Mouse (Mus musculus): Measurements from ENCODE around the gene Hist1h2ae. TPM values are rescaled to one million over a fixed set of nuclear protein-coding genes. Genes with fewer than 3 reads are reported as not detected.
"Not testable (repeated sequence)": the region's sequence is repeated elsewhere in the genome, so short reads cannot be mapped to it uniquely, and the experiment has no call there.

Hist1h2ae gene
- polyA plus RNA-seq, 1 experiment from 2014 or later = 14.5 TPM

DNA sequence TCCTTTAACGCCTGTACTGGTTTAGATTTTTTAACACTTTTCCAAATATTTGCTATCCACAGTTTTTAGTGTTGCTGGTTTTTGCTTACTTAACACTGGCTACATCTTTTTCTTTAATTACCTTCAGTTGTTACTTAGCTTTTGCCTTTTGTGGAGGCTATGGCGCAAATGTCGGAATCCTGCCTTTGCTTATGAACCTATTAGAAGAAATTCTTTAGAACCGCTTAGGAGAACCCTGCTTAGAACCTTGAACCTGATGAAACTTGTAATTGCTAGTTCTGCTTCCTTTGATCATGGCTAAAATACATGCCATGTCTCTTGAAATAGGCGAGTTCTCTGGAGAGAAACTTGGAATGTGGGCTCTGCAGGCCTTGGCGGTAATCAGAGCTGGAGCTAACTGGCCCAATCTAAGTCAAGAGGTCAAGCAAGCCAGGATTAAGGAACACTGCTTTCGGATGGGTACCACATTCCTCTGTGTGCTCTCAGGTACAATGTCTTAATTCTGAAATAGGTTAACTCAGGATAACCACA is 5.4 kb upstream of the Hist1h2ae start:
- WGBS = 6% methylated on average over 7 of the region's 7 CpGs
- Histone ChIP-seq H3K4me1 (ENCODE audit: control insufficient read depth, insufficient read depth, low read depth, low read length) (peaks cover 21% of the 10 kb centered on the region), H3K4me2 (ENCODE audit: low read length) (peak overlapping the region; percentile 71), H3K9me3 (ENCODE audit: control insufficient read depth, low read length) (no peaks in the 10 kb centered on the region), H3K36me3 (ENCODE audit: control insufficient read depth, insufficient read depth, low read length) (no peaks in the 10 kb centered on the region), H3K27ac (ENCODE audit: low read depth, low read length) (peak overlapping the region; percentile 71), H3K27me3 (replicated peaks; ENCODE audit: control insufficient read depth, insufficient read depth, low read length) (no peaks in the 10 kb centered on the region), H3K4me3 (ENCODE audit: low read length) (peak overlapping the region; percentile 42), H3K9ac (ENCODE audit: low read depth, low read length) (peak overlapping the region; percentile 59; the same call in 1 of the 2 replicates)
- no peak for ATAC-seq

DNA sequence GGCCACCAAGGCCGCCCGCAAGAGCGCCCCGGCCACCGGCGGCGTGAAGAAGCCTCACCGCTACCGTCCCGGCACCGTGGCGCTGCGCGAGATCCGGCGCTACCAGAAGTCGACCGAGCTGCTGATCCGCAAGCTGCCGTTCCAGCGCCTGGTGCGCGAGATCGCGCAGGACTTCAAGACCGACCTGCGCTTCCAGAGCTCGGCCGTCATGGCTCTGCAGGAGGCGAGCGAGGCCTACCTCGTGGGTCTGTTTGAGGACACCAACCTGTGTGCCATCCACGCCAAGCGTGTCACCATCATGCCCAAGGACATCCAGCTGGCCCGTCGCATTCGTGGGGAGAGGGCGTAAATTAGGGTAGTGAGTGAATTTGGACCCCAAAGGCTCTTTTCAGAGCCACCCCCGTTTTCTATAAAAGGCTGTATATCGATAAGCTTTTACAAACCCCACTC is 4.9 kb upstream of the Hist1h2ae start:
- H3K4me1 ChIP-seq (ENCODE audit: control insufficient read depth, insufficient read depth, low read depth, low read length) = peaks cover 21% of the 10 kb centered on the region
- not testable (repeated sequence) for H3K9me3 ChIP-seq (ENCODE audit: control insufficient read depth, low read length); H3K36me3 ChIP-seq (ENCODE audit: control insufficient read depth, insufficient read depth, low read length); ATAC-seq; H3K27me3 ChIP-seq (replicated peaks; ENCODE audit: control insufficient read depth, insufficient read depth, low read length)
- H3K27ac ChIP-seq (ENCODE audit: low read depth, low read length) = peak overlapping the region; percentile 71
- H3K9ac ChIP-seq (ENCODE audit: low read depth, low read length) = peak overlapping the region; percentile 59
- peak overlapping the region; percentile 71 for H3K4me2 ChIP-seq (ENCODE audit: low read length)
- 1% methylated on average over 8 of the region's 40 CpGs for WGBS
- H3K4me3 ChIP-seq (ENCODE audit: low read length) = peak overlapping the region; percentile 42

DNA sequence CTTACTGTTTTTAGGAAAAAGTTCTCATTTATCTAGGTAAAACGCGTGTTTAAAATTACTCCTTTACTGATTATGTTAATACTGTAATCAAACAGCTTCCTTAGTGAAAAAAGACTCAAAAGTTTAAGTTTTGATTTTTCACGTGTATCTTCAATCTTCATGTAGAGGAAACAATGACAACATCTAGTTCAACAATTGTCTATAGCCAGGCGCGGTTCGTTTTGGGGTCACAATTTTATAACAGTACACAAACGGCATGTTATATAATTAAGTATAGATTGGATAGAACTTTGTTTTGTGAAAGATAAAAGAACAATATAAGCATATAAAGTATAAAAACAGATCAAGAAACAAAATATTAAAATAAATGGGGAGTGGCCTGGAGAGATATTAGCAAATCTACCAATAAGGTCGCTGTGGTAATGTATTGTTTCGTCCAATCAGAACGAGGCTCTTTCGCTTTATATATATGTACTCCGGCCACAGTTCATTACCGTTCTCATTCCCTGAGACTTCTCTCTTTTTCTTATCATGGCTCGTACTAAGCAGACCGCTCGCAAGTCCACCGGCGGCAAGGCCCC is 4.3 kb upstream of the Hist1h2ae start, which contains the start of gene Hist1h3d:
TSS of gene Hist1h3d (plus strand) at position 493 of the 581 bp plus-strand sequence.
- no peaks in the 10 kb centered on the region for H3K36me3 ChIP-seq (ENCODE audit: control insufficient read depth, insufficient read depth, low read length)
- H3K4me3 ChIP-seq (ENCODE audit: low read length) = peak within 1 kb of the TSS; percentile 42
- peak within 1 kb of the TSS; percentile 59 for H3K9ac ChIP-seq (ENCODE audit: low read depth, low read length)
- H3K27ac ChIP-seq (ENCODE audit: low read depth, low read length) = peak within 1 kb of the TSS; percentile 72
- no peaks in the 10 kb centered on the region for H3K27me3 ChIP-seq (replicated peaks; ENCODE audit: control insufficient read depth, insufficient read depth, low read length)
- H3K9me3 ChIP-seq (ENCODE audit: control insufficient read depth, low read length) = no peaks in the 10 kb centered on the region
- H3K4me1 ChIP-seq (ENCODE audit: control insufficient read depth, insufficient read depth, low read depth, low read length) = peaks cover 21% of the 10 kb centered on the region
- peak within 1 kb of the TSS; percentile 71 for H3K4me2 ChIP-seq (ENCODE audit: low read length)
- WGBS = under 1% methylated on average over 18 of the region's 18 CpGs
- ATAC-seq = peak; percentile 68

DNA sequence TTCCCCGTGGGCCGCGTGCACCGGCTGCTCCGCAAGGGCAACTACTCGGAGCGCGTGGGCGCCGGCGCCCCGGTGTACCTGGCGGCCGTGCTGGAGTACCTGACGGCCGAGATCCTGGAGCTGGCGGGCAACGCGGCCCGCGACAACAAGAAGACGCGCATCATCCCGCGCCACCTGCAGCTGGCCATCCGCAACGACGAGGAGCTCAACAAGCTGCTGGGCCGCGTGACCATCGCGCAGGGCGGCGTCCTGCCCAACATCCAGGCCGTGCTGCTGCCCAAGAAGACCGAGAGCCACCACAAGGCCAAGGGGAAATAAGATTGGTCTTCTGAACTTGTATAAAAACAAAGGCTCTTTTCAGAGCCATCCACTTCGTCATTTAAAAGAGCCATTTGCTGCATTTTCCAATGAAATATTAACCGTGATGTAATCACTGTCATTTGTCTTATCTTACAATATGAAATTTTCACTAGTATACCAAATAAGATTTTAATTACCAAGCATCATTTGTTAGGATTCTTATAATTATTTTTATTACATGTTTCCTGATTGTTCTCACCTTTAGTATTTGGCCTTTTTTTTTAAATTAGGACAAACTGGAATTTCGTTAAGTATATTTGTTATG is 3.6 kb upstream of the Hist1h2ae start:
- Histone ChIP-seq H3K27ac (ENCODE audit: low read depth, low read length) (peak overlapping the region; percentile 74), H3K4me2 (ENCODE audit: low read length) (peak overlapping the region; percentile 71), H3K4me1 (ENCODE audit: control insufficient read depth, insufficient read depth, low read depth, low read length) (peaks cover 26% of the 10 kb centered on the region), H3K4me3 (ENCODE audit: low read length) (peak overlapping the region; percentile 34)
- not testable (repeated sequence) for H3K27me3 ChIP-seq (replicated peaks; ENCODE audit: control insufficient read depth, insufficient read depth, low read length); H3K9me3 ChIP-seq (ENCODE audit: control insufficient read depth, low read length); ATAC-seq; H3K36me3 ChIP-seq (ENCODE audit: control insufficient read depth, insufficient read depth, low read length); H3K9ac ChIP-seq (ENCODE audit: low read depth, low read length)
- WGBS = 0% methylated on average over 5 of the region's 39 CpGs

DNA sequence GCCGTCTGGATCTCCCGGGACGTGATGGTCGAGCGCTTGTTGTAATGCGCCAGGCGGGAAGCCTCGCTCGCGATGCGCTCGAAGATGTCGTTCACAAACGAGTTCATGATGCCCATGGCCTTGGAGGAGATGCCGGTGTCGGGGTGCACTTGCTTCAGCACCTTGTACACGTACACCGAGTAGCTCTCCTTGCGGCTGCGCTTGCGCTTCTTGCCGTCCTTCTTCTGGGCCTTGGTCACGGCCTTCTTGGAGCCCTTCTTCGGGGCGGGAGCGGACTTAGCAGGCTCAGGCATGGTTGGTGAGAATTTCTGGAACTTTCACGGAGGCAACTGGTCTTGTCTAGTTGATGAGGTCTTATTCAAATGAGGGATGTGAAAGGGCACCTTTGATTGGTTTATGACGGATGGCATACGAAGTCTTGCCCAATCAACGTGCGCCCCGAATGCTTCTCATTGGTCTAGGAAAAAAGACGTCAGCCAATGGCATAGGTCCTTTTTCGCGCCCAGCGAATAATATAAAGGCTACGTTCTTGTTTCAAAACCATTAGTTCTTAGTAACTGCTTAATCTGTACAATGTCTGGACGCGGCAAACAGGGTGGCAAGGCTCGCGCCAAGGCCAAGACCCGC is 3.0 kb upstream of the Hist1h2ae start, which contains the start of the genes Hist1h2bf and Hist1h2ad:
TSS of gene Hist1h2bf (minus strand) at position 299 of the 627 bp plus-strand sequence.
TSS of gene Hist1h2ad (plus strand) at position 484 of the 627 bp plus-strand sequence.
- not testable (repeated sequence) for H3K36me3 ChIP-seq (ENCODE audit: control insufficient read depth, insufficient read depth, low read length); H3K27me3 ChIP-seq (replicated peaks; ENCODE audit: control insufficient read depth, insufficient read depth, low read length); H3K9ac ChIP-seq (ENCODE audit: low read depth, low read length); H3K9me3 ChIP-seq (ENCODE audit: control insufficient read depth, low read length)
- peaks cover 26% of the 10 kb centered on the region for H3K4me1 ChIP-seq (ENCODE audit: control insufficient read depth, insufficient read depth, low read depth, low read length)
- H3K4me2 ChIP-seq (ENCODE audit: low read length) = peak within 1 kb of the TSS; percentile 71
- under 1% methylated on average over 19 of the region's 42 CpGs for WGBS
- peak within 1 kb of the TSS; percentile 37 for H3K4me3 ChIP-seq (ENCODE audit: low read length)
- H3K27ac ChIP-seq (ENCODE audit: low read depth, low read length) = peak within 1 kb of the TSS; percentile 75
- peak; percentile 92 for ATAC-seq

DNA sequence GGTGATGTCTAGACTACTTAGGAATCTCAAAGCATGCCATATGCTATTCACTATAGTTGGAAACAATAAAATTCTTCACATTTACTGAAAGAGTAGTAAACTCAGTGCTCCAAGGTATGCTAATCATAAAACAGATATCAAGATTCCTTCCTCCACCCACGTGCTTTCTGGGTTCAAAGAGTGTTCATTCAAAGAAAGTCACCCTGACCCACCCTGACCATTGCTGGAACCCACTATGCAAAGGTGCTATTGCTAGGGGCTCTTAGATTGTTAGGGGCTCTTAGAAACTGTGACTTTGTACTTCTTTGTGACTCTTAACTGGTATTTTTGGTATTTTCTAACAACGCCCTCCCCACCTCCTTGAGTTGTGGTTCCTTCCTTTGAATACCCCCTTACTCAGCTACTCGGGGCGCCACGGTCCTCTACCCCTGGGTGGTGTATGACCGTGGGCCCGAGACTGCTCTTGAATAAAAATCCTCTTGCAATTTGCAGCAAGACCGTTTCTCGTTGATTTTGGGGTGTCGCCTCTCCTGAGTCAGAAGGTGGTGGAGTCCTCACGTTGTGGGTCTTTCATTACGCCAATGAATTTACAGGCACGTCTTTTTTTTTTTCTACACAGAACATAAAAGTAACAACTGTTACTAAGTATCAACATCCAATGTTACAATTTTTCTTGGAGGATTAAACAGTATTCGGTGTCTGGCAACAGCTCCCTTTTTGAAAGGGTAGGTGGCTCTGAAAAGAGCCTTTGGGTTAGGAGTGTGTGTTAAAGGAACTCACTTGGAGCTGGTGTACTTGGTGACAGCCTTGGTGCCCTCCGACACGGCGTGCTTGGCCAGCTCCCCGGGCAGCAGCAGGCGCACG is 2.2 kb upstream of the Hist1h2ae start:
- WGBS = 15% methylated on average over 14 of the region's 20 CpGs
- H3K9ac ChIP-seq (ENCODE audit: low read depth, low read length) = not testable (repeated sequence)
- H3K27ac ChIP-seq (ENCODE audit: low read depth, low read length) = peak overlapping the region; percentile 75

DNA sequence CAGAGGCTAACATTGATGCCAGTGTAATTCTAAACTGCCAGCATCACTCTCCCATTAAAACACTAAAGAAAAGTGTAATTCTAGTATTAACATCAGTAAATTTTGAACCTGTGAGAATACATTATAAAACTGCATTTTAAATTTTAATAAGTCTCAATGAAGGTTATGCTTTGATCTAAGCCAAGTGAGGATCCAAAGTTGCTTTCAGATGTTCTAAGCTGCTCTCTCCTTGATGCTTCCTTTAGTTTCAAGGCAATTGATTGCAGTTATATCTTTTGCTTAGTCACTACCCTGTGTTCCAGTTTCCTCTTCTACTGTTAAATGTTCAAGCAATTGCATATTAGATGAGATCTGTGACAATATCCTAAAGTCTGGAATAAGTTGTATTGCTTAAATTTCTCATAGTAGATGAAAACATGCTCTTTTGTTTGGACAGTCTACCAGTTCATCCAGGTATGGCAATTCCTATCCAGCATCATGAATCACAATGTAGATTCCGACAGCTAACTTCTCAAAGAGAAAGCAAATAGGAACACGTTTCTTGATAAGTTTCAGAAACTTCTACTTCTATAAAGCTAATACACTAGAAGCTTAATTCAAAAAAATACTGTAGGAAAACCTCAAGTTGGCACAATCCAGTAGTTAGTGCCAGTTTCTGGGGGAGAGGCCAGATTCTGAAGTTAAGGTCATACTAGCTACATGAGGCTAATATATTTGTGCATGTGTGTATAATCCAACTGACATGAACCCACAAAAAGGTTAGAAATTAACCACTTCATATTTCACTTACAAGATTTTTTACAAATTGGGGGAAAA is 1.4 kb upstream of the Hist1h2ae start:
- H3K27ac ChIP-seq (ENCODE audit: low read depth, low read length) = no peak overlapping the region
- H3K4me1 ChIP-seq (ENCODE audit: control insufficient read depth, insufficient read depth, low read depth, low read length) = peaks cover 26% of the 10 kb centered on the region
- H3K27me3 ChIP-seq (replicated peaks; ENCODE audit: control insufficient read depth, insufficient read depth, low read length) = no peaks in the 10 kb centered on the region
- H3K9ac ChIP-seq (ENCODE audit: low read depth, low read length) = no peak overlapping the region
- peak overlapping the region; percentile 44 for H3K4me3 ChIP-seq (ENCODE audit: low read length)
- H3K4me2 ChIP-seq (ENCODE audit: low read length) = peak overlapping the region; percentile 53
- ATAC-seq = no peak
- no peaks in the 10 kb centered on the region for H3K36me3 ChIP-seq (ENCODE audit: control insufficient read depth, insufficient read depth, low read length)
- H3K9me3 ChIP-seq (ENCODE audit: control insufficient read depth, low read length) = no peaks in the 10 kb centered on the region
- WGBS = 40% methylated on average over 2 of the region's 2 CpGs

More for the DNA sequence above, 2.2 kb upstream of the Hist1h2ae start:
- not testable (repeated sequence) for H3K36me3 ChIP-seq (ENCODE audit: control insufficient read depth, insufficient read depth, low read length); H3K27me3 ChIP-seq (replicated peaks; ENCODE audit: control insufficient read depth, insufficient read depth, low read length); H3K9me3 ChIP-seq (ENCODE audit: control insufficient read depth, low read length); ATAC-seq
- Histone ChIP-seq H3K4me3 (ENCODE audit: low read length) (peak overlapping the region; percentile 37), H3K4me2 (ENCODE audit: low read length) (peak overlapping the region; percentile 53), H3K4me1 (ENCODE audit: control insufficient read depth, insufficient read depth, low read depth, low read length) (peaks cover 26% of the 10 kb centered on the region)

Data from hindbrain, embryonic 16.5 days (tissue).